Mouse (Mus musculus) ES-E14 (cell line): ENCODE results near the gene Rgs18. TPM values are rescaled to one million over a fixed set of nuclear protein-coding genes. Genes with fewer than 3 reads are reported as not detected.

Experiments
- DNase-seq: peaks from one replicate; pipeline ENCODE4 v3.0.0-alpha.2; 2013; ENCODE audit warnings: low read depth, low spot score
- H3K27ac ChIP-seq: 2 replicates; pipeline ENCODE4 v1.5.1; 2012; ENCODE audit warnings: low read depth, mild to moderate bottlenecking, low read length, moderate library complexity, mixed read lengths; ENCODE audit not compliant: poor library complexity, insufficient read depth, severe bottlenecking
- H3K36me3 ChIP-seq: 2 replicates; pipeline ENCODE4 v1.6.1; 2012; ENCODE audit warnings: mild to moderate bottlenecking, low read length, moderate library complexity, mixed read lengths; ENCODE audit not compliant: control insufficient read depth, poor library complexity, insufficient read depth, severe bottlenecking
- H3K4me1 ChIP-seq, 2 experiments: fragments of 150-350 bp in 1 of 2; sonication (generic) in 1 of 2; 2 replicates each; pipeline ENCODE4 v1.6.1; 2012; ENCODE audit warnings: low read length in 2 of 2, mild to moderate bottlenecking in 1 of 2, mixed read lengths in 1 of 2; ENCODE audit not compliant: control insufficient read depth in 2 of 2, insufficient read depth in 2 of 2, poor library complexity in 1 of 2
- H3K4me3 ChIP-seq, 2 experiments: fragments of 150-350 bp in 1 of 2; sonication (generic) in 1 of 2; 2 replicates each; pipeline ENCODE4 v1.5.1; 2012; ENCODE audit warnings: low read length in 2 of 2, low read depth in 1 of 2, mild to moderate bottlenecking in 1 of 2, mixed read lengths in 1 of 2; ENCODE audit not compliant: insufficient read depth in 1 of 2, poor library complexity in 1 of 2, severe bottlenecking in 1 of 2
- H3K9ac ChIP-seq: 2 replicates; pipeline ENCODE4 v1.6.1; 2012; ENCODE audit warnings: low read depth, mild to moderate bottlenecking, low read length, mixed read lengths; ENCODE audit not compliant: poor library complexity, insufficient read depth, severe bottlenecking
- H3K9me3 ChIP-seq: fragments of 150-350 bp; sonication (generic); 2 replicates; pipeline ENCODE4 v1.6.1; 2012; ENCODE audit warnings: low read depth, mild to moderate bottlenecking, low read length; ENCODE audit not compliant: control insufficient read depth, insufficient read depth
- CHD2 ChIP-seq: IDR thresholded peaks from 2 replicates; pipeline ENCODE4 v1.6.1; 2014; ENCODE audit warnings: mild to moderate bottlenecking, low read depth, low read length, inconsistent platforms
- HCFC1 ChIP-seq: IDR thresholded peaks from 2 replicates; pipeline ENCODE4 v1.6.1; 2012; ENCODE audit warnings: low read length, inconsistent platforms, borderline replicate concordance; ENCODE audit not compliant: insufficient read depth
- MAFK ChIP-seq: IDR thresholded peaks from 2 replicates; pipeline ENCODE4 v1.6.1; 2014; ENCODE audit warnings: mild to moderate bottlenecking, low read depth, low read length, inconsistent platforms; ENCODE audit not compliant: insufficient read depth
- ZC3H11A ChIP-seq: IDR thresholded peaks from 2 replicates; pipeline ENCODE4 v1.6.1; 2012; ENCODE audit warnings: low read depth, mild to moderate bottlenecking, inconsistent platforms, low read length, borderline replicate concordance
- ZNF384 ChIP-seq: IDR thresholded peaks from 2 replicates; pipeline ENCODE4 v1.6.1; 2012; ENCODE audit warnings: low read depth, low read length, inconsistent platforms
- in situ Hi-C, 2 experiments: fragments of 600-800 bp; cut with MboI; formaldehyde crosslinking; loops; one replicate each; pipeline ENCODE4 v1.15.1; 2025; ENCODE audit warnings: low sequenced_read_pairs in 2 of 2, inconsistent platforms in 1 of 2; ENCODE audit not compliant: unreplicated experiment in 2 of 2
- total RNA-seq: library from RNA; depleted of rRNA; stranded (reverse); fragments of 300-350 nt; gene quantifications from 2 replicates; pipeline ENCODE4 v1.2.3, GENCODE M21; 2012; rRNA removed

Gene Rgs18
- total RNA-seq, 1 experiment = not detected

DNA sequence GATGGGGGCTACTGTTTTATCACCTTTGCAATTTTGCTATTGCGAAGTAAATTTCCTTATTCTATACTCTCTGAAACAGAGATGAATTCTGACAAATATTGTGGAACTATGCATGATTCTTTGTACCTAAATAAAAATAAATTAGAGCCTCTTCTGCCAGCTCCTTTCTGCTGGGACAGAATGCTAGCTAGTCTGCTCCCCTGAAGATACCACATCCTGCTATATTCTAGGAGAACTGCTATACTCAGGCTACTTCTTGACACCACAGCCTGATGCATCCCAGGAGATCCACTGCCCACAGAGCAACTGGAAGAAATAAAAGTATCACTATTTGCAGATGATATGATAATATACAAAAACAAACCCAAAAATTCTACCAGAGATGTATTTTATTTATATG lies 29.1 kb downstream of the Rgs18 start:
- H3K9me3 ChIP-seq = no peaks in the 10 kb centered on the region
- H3K9ac ChIP-seq = no peak overlapping the region
- no peaks in the 10 kb centered on the region for H3K4me1 ChIP-seq
- no peak for DNase-seq
- no peak for TF ChIP-seq HCFC1
- no peak for TF ChIP-seq ZC3H11A
- TF ChIP-seq MAFK = no peak
- TF ChIP-seq CHD2 = no peak
- TF ChIP-seq ZNF384 = no peak
- no peak overlapping the region for H3K27ac ChIP-seq
- in situ Hi-C loops = no loop called here
- H3K36me3 ChIP-seq = no peaks in the 10 kb centered on the region
- no peak overlapping the region for H3K4me3 ChIP-seq

DNA sequence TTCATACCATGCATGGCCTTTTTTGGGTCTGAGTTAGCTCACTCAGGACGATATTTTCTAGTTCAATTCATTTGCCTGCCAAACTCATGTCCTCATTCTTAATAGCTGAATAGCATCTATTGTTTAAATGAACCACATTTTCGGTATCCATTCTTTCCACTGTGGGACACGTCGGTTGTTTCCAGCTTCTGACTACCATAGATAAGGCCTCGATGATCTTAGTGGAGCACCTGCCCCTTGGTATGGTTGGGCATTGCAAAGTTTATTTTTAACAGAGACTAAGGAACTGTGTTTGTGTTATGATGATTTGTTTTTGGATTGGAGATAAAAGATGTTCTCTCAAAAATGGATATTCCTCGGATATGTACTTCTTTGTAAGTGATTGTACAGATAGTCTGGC lies 37.5 kb downstream of the Rgs18 start:
- no peak overlapping the region for H3K9ac ChIP-seq
- no peaks in the 10 kb centered on the region for H3K4me1 ChIP-seq
- no peak overlapping the region for H3K4me3 ChIP-seq
- 0 out of 2 replicates have a peak, but pooled peaks cover 6% of the 10 kb centered on the region for H3K9me3 ChIP-seq
- in situ Hi-C loops = no loop called here
- no peak for TF ChIP-seq ZC3H11A
- TF ChIP-seq CHD2 = no peak
- no peak for TF ChIP-seq HCFC1
- TF ChIP-seq MAFK = no peak
- no peak for TF ChIP-seq ZNF384
- H3K27ac ChIP-seq = no peak overlapping the region
- DNase-seq = no peak
- H3K36me3 ChIP-seq = no peaks in the 10 kb centered on the region

DNA sequence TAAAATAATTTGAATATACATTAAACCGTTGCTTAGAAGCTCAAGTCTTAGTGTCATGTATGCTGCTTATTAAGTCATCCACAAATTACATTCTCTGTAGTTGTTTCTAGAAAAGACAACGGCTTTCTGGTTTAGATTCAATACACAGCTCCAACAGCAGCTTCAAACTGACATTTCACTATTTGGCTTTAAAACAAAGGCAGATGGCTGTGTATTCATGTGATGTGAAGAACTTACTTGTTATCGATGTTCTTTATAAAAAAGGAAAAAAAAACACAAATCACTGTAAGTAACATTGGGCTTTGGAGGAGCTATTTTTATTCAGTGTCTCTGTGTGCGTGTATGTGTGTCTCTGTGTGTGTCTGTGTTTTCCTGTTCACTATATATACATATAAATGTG lies 54.5 kb downstream of the Rgs18 start:
- Histone ChIP-seq H3K36me3 (no peaks in the 10 kb centered on the region), H3K4me3 (no peak overlapping the region), H3K9me3 (no peaks in the 10 kb centered on the region), H3K4me1 (no peaks in the 10 kb centered on the region), H3K27ac (no peak overlapping the region), H3K9ac (no peak overlapping the region)
- in situ Hi-C loops = no loop called here
- TF ChIP-seq MAFK (no peak), CHD2 (no peak), HCFC1 (no peak), ZC3H11A (no peak), ZNF384 (no peak)
- no peak for DNase-seq

DNA sequence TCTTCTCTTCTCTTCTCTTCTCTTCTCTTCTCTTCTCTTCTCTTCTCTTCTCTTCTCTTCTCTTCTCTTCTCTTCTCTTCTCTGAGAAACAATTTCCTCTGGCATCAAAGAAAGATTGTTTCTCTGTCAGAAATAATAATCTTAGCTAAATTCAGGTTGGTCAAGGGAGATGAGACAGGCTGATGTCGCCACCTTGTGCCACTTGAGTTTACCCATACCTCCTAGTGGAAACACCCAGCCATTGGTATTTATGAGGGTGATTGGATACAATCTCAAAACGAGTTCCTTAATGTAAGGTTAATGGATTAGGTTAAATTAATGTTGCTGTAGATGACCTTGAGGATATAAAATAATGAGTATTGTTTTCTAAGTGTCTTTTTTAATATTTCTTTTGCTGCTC lies 70.9 kb downstream of the Rgs18 start:
- in situ Hi-C loops = no loop called here
- no peaks in the 10 kb centered on the region for H3K4me1 ChIP-seq
- TF ChIP-seq ZC3H11A = no peak
- TF ChIP-seq MAFK = no peak
- TF ChIP-seq CHD2 = no peak
- no peak for TF ChIP-seq HCFC1
- no peak for TF ChIP-seq ZNF384
- no peak overlapping the region for H3K9ac ChIP-seq
- no peak overlapping the region for H3K27ac ChIP-seq
- no peak for DNase-seq
- H3K36me3 ChIP-seq = no peaks in the 10 kb centered on the region
- H3K4me3 ChIP-seq = no peak overlapping the region
- no peaks in the 10 kb centered on the region for H3K9me3 ChIP-seq

Other genes with a start within 250 kb of the Rgs18 start
- not detected in 2 replicates for gene Rgs21, start 207.8 kb downstream of the Rgs18 start, total RNA-seq